Mouse (Mus musculus) gastrocnemius, postnatal 10 days (tissue): ENCODE data around the gene Trmt61a. TPM values are rescaled to one million over a fixed set of nuclear protein-coding genes. Genes with fewer than 3 reads are reported as not detected.
"Not testable (repeated sequence)": the region's sequence is repeated elsewhere in the genome, so short reads cannot be mapped to it uniquely, and the experiment has no call there.

Experiments used
- DNase-seq: peaks from one replicate; pipeline ENCODE4 v3.0.0; 2021; ENCODE audit warnings: mixed read lengths
- total RNA-seq, 2 experiments: library from RNA; stranded (reverse); gene quantifications; 2 replicates each; pipeline ENCODE4 v1.2.3; 2021

Trmt61a gene
- total RNA-seq, 2 experiments from 2014 or later = 3.8 to 5.4 TPM

- DNase-seq = no peak
These were observed 20.5 kb downstream of the Trmt61a start for GRCm38 (mm10) chr12:111698346-111698913.

GRCm38 (mm10) chr12:111699542-111699941, 21.6 kb downstream of the Trmt61a start:
- no peak for DNase-seq

GRCm38 (mm10) chr12:111700920-111701458, 23.1 kb downstream of the Trmt61a start:
- no peak for DNase-seq

- no peak for DNase-seq
These were observed 25.4 kb downstream of the Trmt61a start for GRCm38 (mm10) chr12:111703301-111703700.

- DNase-seq = peak; percentile 71
These were observed 26.7 kb downstream of the Trmt61a start for GRCm38 (mm10) chr12:111704609-111705008.

GRCm38 (mm10) chr12:111705186-111705973, 27.5 kb downstream of the Trmt61a start:
- peak; percentile 75 for DNase-seq

- DNase-seq = no peak
These were observed 30.3 kb downstream of the Trmt61a start for GRCm38 (mm10) chr12:111708181-111708580.

- no peak for DNase-seq
These were observed 32.2 kb downstream of the Trmt61a start for GRCm38 (mm10) chr12:111710091-111710490.

- DNase-seq = no peak
These were observed 34.6 kb downstream of the Trmt61a start for GRCm38 (mm10) chr12:111712476-111712875.

- DNase-seq = peak; percentile 90
These were observed 35.2 kb downstream of the Trmt61a start, which contains the start of the genes Bag5 and Apopt1 for GRCm38 (mm10) chr12:111713004-111713651. Gene Bag5 (minus strand): TSS chr12:111713257. Gene Apopt1 (plus strand): TSS chr12:111713261.

- not testable (repeated sequence) for DNase-seq
These were observed 36.0 kb downstream of the Trmt61a start for GRCm38 (mm10) chr12:111713880-111714279.

- no peak for DNase-seq
These were observed 38.6 kb downstream of the Trmt61a start for GRCm38 (mm10) chr12:111716505-111716904.

- DNase-seq = no peak
These were observed 40.8 kb downstream of the Trmt61a start for GRCm38 (mm10) chr12:111718656-111719055.

- no peak for DNase-seq
These were observed 42.3 kb downstream of the Trmt61a start for GRCm38 (mm10) chr12:111720222-111720621.

GRCm38 (mm10) chr12:111722654-111723053, 44.7 kb downstream of the Trmt61a start:
- DNase-seq = peak; percentile 76

- DNase-seq = peak; percentile 53
These were observed 46.9 kb downstream of the Trmt61a start for GRCm38 (mm10) chr12:111724638-111725337.

- no peak for DNase-seq
These were observed 47.6 kb downstream of the Trmt61a start for GRCm38 (mm10) chr12:111725338-111726121.

- DNase-seq = no peak
These were observed 48.2 kb downstream of the Trmt61a start for GRCm38 (mm10) chr12:111726122-111726463.

GRCm38 (mm10) chr12:111727956-111728355, 50.1 kb downstream of the Trmt61a start:
- no peak for DNase-seq

GRCm38 (mm10) chr12:111731822-111732807, 54.2 kb downstream of the Trmt61a start:
- peak; percentile 91 for DNase-seq
